Mouse (Mus musculus) hindbrain, embryonic 15.5 days (tissue): ENCODE data around the gene Sh3rf1. TPM values are rescaled to one million over a fixed set of nuclear protein-coding genes. Genes with fewer than 3 reads are reported as not detected.

ENCODE experiments used
- ATAC-seq: fragments of 200-750 bp; cut with Nextera tagmentation; 2 replicates; pipeline ENCODE4 v1.8.0; 2017; ENCODE audit warnings: low read depth, moderate number of reproducible peaks, moderate TSS enrichment; ENCODE audit not compliant: low FRiP score
- H3K27ac ChIP-seq: fragments of 300-500 bp; sonication (generic); replicated peaks from 2 replicates; pipeline ENCODE4 v1.5.1; 2015; ENCODE audit warnings: mild to moderate bottlenecking, inconsistent platforms
- H3K27me3 ChIP-seq: fragments of 300-500 bp; sonication (generic); 2 replicates; pipeline ENCODE4 v1.6.1; 2015; ENCODE audit warnings: control low read depth, inconsistent platforms
- H3K36me3 ChIP-seq: fragments of 300-500 bp; sonication (generic); 2 replicates; pipeline ENCODE4 v1.6.1; 2015; ENCODE audit warnings: control low read depth, inconsistent platforms
- H3K4me1 ChIP-seq: fragments of 300-500 bp; sonication (generic); replicated peaks from 2 replicates; pipeline ENCODE4 v1.6.1; 2015; ENCODE audit warnings: control low read depth, inconsistent platforms
- H3K4me2 ChIP-seq: fragments of 300-500 bp; sonication (generic); 2 replicates; pipeline ENCODE4 v1.6.1; 2015; ENCODE audit warnings: moderate library complexity, mild to moderate bottlenecking, inconsistent platforms
- H3K4me3 ChIP-seq: fragments of 300-500 bp; sonication (generic); 2 replicates; pipeline ENCODE4 v1.5.1; 2015; ENCODE audit warnings: mild to moderate bottlenecking, inconsistent platforms
- H3K9ac ChIP-seq: fragments of 300-500 bp; sonication (generic); 2 replicates; pipeline ENCODE4 v1.6.1; 2015; ENCODE audit warnings: inconsistent platforms
- H3K9me3 ChIP-seq: fragments of 300-500 bp; sonication (generic); 2 replicates; pipeline ENCODE4 v1.6.1; 2016; ENCODE audit warnings: control low read depth, inconsistent platforms
- WGBS: fragments of 180-500 bp; shearing (Covaris S2); methylation state at CpG from one replicate; pipeline ENCODE4 v1.1.7; 2015; 5-methylcytosine and 5-hydroxymethylcytosine counted together
- polyA plus RNA-seq: library from polyadenylated mRNA; unstranded; fragments of >200 nt; fragmentation: Nextera tagmentation; extraction: Ambion mirVana; gene quantifications from 2 replicates; pipeline ENCODE4 v1.2.1, GENCODE M21; 2015

Sh3rf1 gene
- polyA plus RNA-seq, 1 experiment from 2014 or later, result 28.0 TPM

DNA sequence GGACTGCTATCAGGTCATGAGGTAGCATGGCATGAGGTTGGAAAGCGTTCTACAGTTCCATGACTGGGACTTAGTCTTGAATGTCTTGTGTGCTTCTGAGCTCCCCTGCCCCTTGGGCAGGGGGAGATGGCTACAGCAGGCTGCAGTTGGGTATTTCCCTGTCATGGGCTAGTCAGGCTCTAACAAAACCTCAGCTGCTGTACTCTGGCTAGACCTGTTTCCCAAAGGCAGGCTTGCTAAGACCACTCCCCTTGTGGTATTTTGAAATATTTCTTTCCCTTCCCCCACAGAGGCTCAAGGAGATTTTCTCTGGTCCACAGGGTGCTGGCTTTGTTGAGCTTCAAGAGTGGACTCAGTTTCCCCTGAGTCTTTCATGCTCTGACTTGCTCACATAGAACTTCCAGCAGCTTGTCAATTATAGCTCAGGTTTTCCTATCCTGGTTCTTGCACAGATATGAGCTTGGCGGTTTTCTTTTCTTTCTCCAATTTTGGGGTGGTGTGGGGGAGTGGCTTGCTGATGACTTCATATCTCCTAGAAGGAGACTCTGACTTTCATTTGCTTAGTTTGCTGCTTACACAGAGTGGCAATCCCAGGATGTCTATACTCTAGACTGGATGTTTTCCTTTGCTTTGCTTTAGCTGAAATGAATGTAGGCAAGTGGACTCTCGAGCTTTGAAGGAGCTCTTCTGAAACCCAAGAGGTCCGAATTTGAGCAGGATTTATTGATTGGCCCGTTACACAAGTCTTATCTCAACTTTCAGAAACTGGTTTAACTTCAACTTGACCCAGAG is 20.4 kb upstream of the Sh3rf1 start:
- ATAC-seq, result no peak
- Histone ChIP-seq H3K4me3 (no peak overlapping the region), H3K9ac (no peak overlapping the region), H3K4me2 (no peak overlapping the region), H3K9me3 (no peaks in the 10 kb centered on the region), H3K36me3 (no peaks in the 10 kb centered on the region), H3K4me1 (no peaks in the 10 kb centered on the region), H3K27ac (no peak overlapping the region), H3K27me3 (no peaks in the 10 kb centered on the region)
- 92% methylated on average over 5 of the region's 5 CpGs for WGBS

DNA sequence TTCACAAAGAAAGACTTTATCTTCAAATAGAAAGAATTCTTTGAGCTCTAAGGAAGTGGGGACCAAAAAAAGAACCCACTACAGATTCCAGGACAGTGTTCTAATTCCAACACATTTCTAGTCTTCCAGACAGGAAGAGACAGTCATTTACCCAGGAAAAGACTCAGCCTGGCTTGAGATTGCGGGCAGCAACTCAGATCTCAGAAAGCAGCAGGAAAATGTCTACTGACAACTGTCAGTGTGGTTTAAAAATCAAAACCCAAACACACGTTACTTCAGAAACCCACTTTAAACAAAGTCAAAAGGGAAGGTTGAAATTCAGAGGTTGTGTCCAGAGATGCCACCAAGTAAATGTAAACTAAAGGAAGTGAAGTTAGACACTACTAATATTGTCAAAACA is 16.8 kb upstream of the Sh3rf1 start:
- H3K9ac ChIP-seq, result no peak overlapping the region
- no peaks in the 10 kb centered on the region for H3K4me1 ChIP-seq
- no peak overlapping the region for H3K4me2 ChIP-seq
- no peaks in the 10 kb centered on the region for H3K36me3 ChIP-seq
- WGBS, result 88% methylated on average over 2 of the region's 2 CpGs
- H3K4me3 ChIP-seq, result no peak overlapping the region
- no peaks in the 10 kb centered on the region for H3K9me3 ChIP-seq
- no peak for ATAC-seq
- no peak overlapping the region for H3K27ac ChIP-seq
- H3K27me3 ChIP-seq, result no peaks in the 10 kb centered on the region

DNA sequence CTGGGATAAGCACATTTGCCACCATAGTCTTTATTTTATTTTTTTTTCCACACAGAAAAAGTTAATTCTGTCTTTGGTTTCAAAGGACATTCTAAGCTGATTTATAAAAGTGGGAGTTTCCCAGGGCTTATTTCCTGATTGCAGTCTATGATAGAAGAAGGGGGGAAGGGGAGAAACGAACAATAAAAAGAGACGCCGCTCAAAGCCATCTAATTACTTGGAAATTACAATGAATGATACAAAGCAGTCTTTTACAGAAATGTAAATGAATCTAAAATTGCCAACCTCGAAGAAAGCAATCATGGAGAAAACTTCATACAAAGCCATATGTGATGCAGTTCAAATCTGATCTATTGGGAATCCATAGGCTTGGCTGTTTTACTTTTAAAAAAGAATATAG is 16.0 kb upstream of the Sh3rf1 start:
- Histone ChIP-seq H3K27ac (no peak overlapping the region), H3K4me1 (no peaks in the 10 kb centered on the region), H3K27me3 (no peaks in the 10 kb centered on the region), H3K36me3 (no peaks in the 10 kb centered on the region), H3K4me2 (no peak overlapping the region), H3K9me3 (no peaks in the 10 kb centered on the region), H3K4me3 (no peak overlapping the region), H3K9ac (no peak overlapping the region)
- no peak for ATAC-seq
- WGBS, result 39% methylated on average over 4 of the region's 4 CpGs

DNA sequence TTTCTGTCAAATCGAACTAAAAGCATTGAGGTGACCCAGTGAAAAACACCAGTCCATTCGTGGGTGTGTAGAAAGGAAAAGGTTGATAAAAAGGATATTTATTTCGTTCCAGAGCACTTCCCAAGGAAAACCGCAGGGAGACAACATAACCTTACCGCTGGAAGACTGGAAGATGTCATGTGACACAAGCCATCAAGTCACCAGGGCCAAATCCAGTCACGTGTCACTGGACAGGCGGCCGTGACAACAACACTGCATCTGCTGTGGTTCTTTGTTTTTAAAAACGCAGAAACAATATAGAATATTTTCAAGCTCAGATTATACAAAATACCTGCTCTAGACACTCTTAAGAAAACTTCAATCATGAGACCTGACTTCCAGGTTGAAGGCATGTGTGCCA is 15.0 kb upstream of the Sh3rf1 start:
- 87% methylated on average over 9 of the region's 9 CpGs for WGBS
- H3K4me1 ChIP-seq, result no peaks in the 10 kb centered on the region

DNA sequence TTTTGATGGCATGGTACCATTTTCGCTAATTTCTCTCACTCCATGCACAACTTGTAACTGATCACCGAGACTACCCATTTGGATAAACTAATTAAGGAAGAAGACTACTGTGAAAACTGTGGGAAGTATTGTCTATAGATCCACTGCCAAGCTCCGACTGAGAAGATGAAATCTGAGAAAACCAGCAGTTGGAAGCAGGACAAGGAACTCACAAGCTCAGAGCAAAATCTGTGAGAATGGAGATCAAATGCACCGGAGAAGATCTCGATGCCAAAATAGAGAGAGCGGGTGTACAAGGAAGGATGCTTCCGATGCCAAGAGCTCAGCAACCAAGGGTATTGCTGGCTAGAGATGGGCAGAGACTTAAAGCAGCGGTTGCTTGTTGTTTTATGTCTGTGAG is 12.8 kb upstream of the Sh3rf1 start:
- 79% methylated on average over 8 of the region's 8 CpGs for WGBS

More for the DNA sequence above, 15.0 kb upstream of the Sh3rf1 start:
- H3K9me3 ChIP-seq, result no peaks in the 10 kb centered on the region
- H3K9ac ChIP-seq, result no peak overlapping the region
- H3K4me3 ChIP-seq, result no peak overlapping the region
- no peaks in the 10 kb centered on the region for H3K27me3 ChIP-seq
- H3K4me2 ChIP-seq, result no peak overlapping the region
- no peaks in the 10 kb centered on the region for H3K36me3 ChIP-seq
- no peak for ATAC-seq
- no peak overlapping the region for H3K27ac ChIP-seq

DNA sequence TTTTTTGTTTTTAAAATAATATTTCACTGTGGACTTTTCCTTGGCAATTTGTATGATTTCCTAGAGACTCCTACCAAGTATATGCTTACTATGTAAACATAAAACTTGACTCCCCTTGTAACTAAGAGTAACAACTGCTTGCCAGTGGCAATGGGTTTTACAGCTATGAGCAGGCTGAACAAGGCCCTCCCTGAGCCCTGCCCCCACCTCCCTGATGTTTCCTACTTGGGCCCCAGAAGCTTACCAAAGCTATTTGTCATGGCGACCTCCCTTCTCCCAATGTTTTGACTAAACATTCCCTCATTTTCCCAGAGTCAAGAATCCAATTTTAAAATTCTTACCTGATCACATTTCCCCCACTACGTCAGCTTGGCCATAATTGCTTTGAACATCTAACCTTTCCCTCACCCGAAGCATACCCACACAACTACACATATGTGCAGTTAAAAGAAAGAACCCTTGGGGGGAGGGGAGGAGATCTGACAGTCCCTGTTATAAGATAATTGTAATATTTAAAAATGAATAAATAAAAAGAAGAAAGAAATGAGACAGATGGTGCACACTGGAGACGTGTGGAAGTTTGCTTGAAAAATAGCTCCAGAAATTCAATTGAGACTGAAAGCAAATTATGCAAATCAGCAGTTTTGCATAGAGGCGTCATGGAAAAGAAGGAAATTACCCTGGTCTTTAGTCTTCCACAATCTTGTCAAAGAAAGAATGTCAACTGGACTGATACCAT is 8.4 kb upstream of the Sh3rf1 start:
- no peak overlapping the region for H3K4me3 ChIP-seq
- H3K36me3 ChIP-seq, result no peaks in the 10 kb centered on the region
- no peak overlapping the region for H3K9ac ChIP-seq
- H3K4me1 ChIP-seq, result no peaks in the 10 kb centered on the region
- H3K27ac ChIP-seq, result no peak overlapping the region
- no peak for ATAC-seq
- WGBS, result 52% methylated on average over 5 of the region's 5 CpGs
- no peaks in the 10 kb centered on the region for H3K9me3 ChIP-seq
- H3K4me2 ChIP-seq, result no peak overlapping the region
- H3K27me3 ChIP-seq, result no peaks in the 10 kb centered on the region

More for the DNA sequence above, 12.8 kb upstream of the Sh3rf1 start:
- Histone ChIP-seq H3K4me1 (no peaks in the 10 kb centered on the region), H3K4me3 (no peak overlapping the region), H3K36me3 (no peaks in the 10 kb centered on the region), H3K27ac (no peak overlapping the region), H3K9me3 (no peaks in the 10 kb centered on the region), H3K4me2 (no peak overlapping the region), H3K27me3 (no peaks in the 10 kb centered on the region), H3K9ac (no peak overlapping the region)
- ATAC-seq, result no peak

DNA sequence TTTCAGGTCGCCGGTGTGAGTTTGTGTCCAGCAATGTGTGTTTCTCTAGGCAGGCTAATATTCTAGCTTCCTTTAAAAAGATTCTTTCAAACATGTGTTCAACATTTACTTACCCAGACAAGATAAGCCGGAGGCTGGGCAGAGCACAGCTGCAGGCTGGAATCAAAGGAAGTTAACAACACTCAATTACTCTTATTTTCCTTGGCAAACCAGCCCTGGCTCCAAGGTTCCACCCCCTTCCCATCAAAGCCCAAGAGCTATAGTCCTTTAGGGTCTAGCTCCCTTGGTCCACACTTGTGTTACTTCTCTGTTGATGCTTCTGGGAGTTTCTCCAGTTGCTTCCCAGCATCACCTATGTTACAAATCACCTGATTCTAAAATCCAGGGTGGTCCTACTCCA is 6.7 kb upstream of the Sh3rf1 start:
- Histone ChIP-seq H3K9me3 (no peaks in the 10 kb centered on the region), H3K4me2 (no peak overlapping the region), H3K4me1 (no peaks in the 10 kb centered on the region), H3K27me3 (no peaks in the 10 kb centered on the region), H3K27ac (no peak overlapping the region), H3K36me3 (no peaks in the 10 kb centered on the region), H3K9ac (no peak overlapping the region), H3K4me3 (no peak overlapping the region)
- 58% methylated on average over 3 of the region's 3 CpGs for WGBS
- no peak for ATAC-seq

DNA sequence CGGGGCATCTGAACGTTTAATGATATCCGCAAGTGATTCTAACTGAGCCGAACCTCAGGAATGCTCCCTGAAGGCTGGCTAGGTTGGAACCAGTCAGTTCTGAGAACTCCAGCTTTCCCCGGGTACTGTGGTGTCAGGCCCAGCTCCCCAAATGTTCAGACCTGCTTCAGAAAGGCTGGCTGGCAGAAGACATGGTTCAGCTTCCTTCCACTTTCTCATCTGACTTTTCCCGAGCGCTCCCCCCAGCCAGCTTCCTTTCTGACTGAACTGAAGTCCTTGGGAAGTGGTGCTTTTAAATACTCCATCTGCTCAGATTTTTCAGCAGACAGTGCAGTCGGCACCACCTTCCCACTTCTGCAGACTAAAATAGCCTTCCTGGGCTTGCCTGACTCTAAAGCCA is 6.2 kb upstream of the Sh3rf1 start:
- Histone ChIP-seq H3K9me3 (no peaks in the 10 kb centered on the region), H3K4me3 (no peak overlapping the region), H3K27me3 (no peaks in the 10 kb centered on the region), H3K36me3 (no peaks in the 10 kb centered on the region), H3K4me1 (no peaks in the 10 kb centered on the region), H3K4me2 (no peak overlapping the region), H3K9ac (no peak overlapping the region), H3K27ac (no peak overlapping the region)
- ATAC-seq, result no peak
- 83% methylated on average over 8 of the region's 8 CpGs for WGBS

DNA sequence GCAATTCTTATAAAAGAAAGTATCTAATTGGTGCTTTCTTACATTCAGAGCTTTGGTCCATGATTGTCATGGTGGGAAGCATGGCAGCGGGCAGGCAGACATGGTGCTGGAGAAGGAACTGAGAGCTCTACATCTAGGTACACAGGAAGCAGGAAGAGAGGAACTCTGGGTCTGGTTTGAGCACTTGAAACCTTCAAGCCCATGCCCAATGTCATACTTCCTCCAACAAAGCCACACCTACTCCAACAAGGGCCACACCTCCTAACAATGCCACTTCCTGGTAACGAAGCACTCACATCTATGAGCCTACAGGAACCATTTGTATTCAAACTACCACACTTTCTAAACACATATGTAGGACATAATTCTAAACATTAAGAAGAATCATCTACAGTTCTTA is 5.2 kb upstream of the Sh3rf1 start:
- no peak overlapping the region for H3K4me3 ChIP-seq
- no peaks in the 10 kb centered on the region for H3K9me3 ChIP-seq
- no peaks in the 10 kb centered on the region for H3K27me3 ChIP-seq
- ATAC-seq, result no peak
- 100% methylated on average over 2 of the region's 2 CpGs for WGBS
- no peaks in the 10 kb centered on the region for H3K36me3 ChIP-seq
- H3K4me1 ChIP-seq, result no peaks in the 10 kb centered on the region
- H3K9ac ChIP-seq, result no peak overlapping the region
- H3K27ac ChIP-seq, result no peak overlapping the region
- H3K4me2 ChIP-seq, result no peak overlapping the region

DNA sequence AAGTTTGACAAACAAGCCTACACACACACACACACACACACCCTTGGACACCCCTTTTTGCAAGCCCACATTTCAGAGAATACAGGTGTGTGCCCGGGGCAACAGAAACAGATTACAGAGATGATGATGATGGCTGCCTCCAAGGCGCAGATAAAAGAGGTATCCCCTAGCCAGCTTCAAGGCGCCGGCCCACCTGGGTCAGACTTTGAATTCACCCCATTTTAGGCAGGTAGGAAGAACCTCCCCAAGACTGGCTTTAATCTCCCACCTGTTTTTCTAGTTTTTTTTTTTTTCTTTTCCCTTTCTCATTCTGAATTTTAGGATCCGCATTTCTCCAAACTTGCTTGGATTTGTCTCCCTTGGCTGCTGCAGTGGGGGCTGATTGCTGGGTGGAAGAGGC is 389 bp upstream of the Sh3rf1 start:
- Histone ChIP-seq H3K27ac (peak overlapping the region; percentile 85; the same call in 1 of the 2 replicates), H3K4me3 (peak overlapping the region; percentile 92), H3K36me3 (no peaks in the 10 kb centered on the region), H3K27me3 (no peaks in the 10 kb centered on the region), H3K4me1 (peaks cover 30% of the 10 kb centered on the region), H3K4me2 (peak overlapping the region; percentile 91), H3K9ac (peak overlapping the region; percentile 83), H3K9me3 (no peaks in the 10 kb centered on the region)
- no peak for ATAC-seq
- 31% methylated on average over 5 of the region's 5 CpGs for WGBS

DNA sequence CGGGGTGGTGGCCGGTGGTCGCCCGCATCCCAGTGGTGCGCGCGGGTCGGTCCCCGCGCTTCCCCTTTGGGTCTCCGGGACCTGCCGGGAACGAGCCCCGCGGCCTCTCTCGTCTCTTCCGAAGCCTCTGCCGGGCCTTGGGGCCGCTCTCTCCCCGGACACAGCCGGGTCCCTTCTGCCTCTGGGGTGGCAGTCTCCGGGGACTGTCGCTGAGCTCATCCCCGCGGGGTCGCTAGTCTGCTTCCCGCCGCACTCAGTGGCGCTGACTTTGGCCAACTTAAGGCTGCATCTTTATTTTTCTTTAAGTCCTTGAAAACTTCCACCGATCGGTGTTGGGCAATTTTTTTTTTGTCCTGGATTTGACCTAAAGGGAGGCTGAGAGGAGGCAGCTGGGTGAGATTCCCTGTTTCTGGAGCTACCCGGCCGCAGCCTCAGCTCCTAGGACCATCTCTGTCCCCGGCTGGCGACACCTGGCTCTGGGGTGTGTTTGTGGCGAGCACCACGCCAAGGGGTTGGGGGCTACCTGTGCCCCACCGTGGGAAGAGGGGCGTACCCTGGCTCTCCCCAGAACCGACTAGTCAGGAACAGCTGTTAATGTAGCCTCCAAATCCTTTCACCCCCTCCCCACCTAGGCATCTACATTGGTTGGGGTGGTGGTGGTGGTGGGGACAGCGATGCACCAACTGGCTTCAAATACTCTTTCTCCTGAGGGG is 864 bp downstream of the Sh3rf1 start:
- peak overlapping the region; percentile 91 for H3K4me2 ChIP-seq
- under 1% methylated on average over 39 of the region's 41 CpGs for WGBS
- peak; percentile 55 for ATAC-seq
- H3K4me1 ChIP-seq, result peaks cover 41% of the 10 kb centered on the region
- H3K9ac ChIP-seq, result peak overlapping the region; percentile 83
- H3K27me3 ChIP-seq, result no peaks in the 10 kb centered on the region
- H3K36me3 ChIP-seq, result no peaks in the 10 kb centered on the region
- no peaks in the 10 kb centered on the region for H3K9me3 ChIP-seq
- peak overlapping the region; percentile 92 for H3K4me3 ChIP-seq
- peak overlapping the region; percentile 85 for H3K27ac ChIP-seq
